Mouse (Mus musculus): ENCODE results near the gene Btbd3.

DNA sequence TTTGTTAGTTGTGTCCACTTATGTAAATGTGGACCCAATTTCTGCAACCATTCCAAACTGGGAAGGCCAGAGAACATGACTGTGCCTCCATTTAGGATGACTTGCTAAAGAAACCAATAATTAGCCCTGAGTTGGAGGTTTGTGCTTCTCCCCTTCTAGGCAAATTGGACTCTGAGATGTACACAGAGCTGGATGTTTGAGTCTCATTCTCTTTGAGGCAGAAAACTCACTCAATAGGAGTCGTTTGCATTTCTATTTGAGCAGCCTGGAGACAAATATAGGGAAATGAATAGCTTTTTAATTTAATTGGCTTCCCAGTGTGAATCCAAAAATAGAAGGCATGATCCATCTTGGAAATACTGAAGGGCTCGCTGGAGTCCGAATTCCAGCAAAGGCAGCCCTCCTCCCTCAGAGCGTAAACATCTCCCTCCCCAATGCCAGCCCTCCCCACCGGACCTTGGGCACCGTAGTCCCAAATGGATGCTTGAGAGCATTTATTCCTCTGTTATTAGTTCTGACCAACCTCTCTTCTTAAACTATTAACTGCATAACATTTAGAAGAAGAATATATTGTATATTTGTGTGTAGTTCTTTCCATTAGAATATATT, 81.6 kb downstream of the Btbd3 start:
- no peak for TF ChIP-seq CTCF (IDR thresholded peaks at IDR 0.05; ENCODE audit: borderline replicate concordance, extremely low read depth, insufficient read depth, insufficient read length)
- no peak for TF ChIP-seq POLR2A (IDR thresholded peaks at IDR 0.05; ENCODE audit: borderline replicate concordance, extremely low read depth, insufficient read depth, insufficient read length, poor library complexity, severe bottlenecking)
